Mouse (Mus musculus): Measurements from ENCODE around the gene En1. TPM values are rescaled to one million over a fixed set of nuclear protein-coding genes. Genes with fewer than 3 reads are reported as not detected.

The En1 gene
- polyA plus RNA-seq (2017; shearing (Covaris generic)) = not detected

GRCm38 (mm10) chr1:120602031-120602730, at the start of gene En1:
Gene En1 (plus strand): TSS chr1:120602418.

Other genes starting within 250 kb of the En1 start
- gene Marco, start 97.4 kb upstream of the En1 start, polyA plus RNA-seq (2017; shearing (Covaris generic)) = not detected